Mouse (Mus musculus): ENCODE measurements around the gene Crim1.

- no peak for TF ChIP-seq TAL1 (IDR thresholded peaks at IDR 0.05; ENCODE audit: low read length)
- no peak for TF ChIP-seq GATA1 (IDR thresholded peaks at IDR 0.05; ENCODE audit: low read length)
Observed at GRCm38 (mm10) chr17:78274609-78275506, 74.8 kb downstream of the Crim1 start.

Measured in erythroblast, embryonic 14.5 days (primary cell).